Mouse (Mus musculus): ENCODE measurements at regions not wholly inside any gene's neighbourhood (a gene's known extent, or its start where the extent isn't known, plus 50 kb on each side); places are given as distances from the start of the nearest gene placed in this dataset.

DNA sequence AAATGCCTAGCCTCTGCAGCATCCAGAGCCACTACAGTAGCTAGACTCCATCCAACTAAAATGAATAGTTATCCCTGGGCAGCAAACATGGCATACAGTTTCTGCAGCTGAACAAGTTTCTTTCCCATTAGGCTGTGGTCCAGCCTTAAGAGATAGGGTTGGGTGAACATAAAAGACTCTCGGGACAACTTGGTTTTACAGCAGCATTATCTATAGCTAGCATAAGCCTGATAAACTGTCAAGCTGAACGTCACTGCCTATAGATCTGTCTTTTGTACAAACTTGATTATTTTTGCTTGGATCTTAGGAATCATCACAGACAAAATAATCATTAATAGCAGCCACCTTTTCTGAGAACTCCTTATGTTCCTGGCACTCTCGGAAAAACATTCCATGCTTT lies 169.8 kb upstream of the Acvr2a start:
- H3K4me3 ChIP-seq (ENCODE audit: low read depth, low read length): no peak overlapping the region
- H3K4me2 ChIP-seq (replicated peaks; ENCODE audit: low read depth): no peak overlapping the region
- no peak overlapping the region for H3K27ac ChIP-seq (ENCODE audit: low read depth, low read length)
- H3K9me3 ChIP-seq (ENCODE audit: control insufficient read depth): no peaks in the 10 kb centered on the region
- no peaks in the 10 kb centered on the region for H3K27me3 ChIP-seq (replicated peaks; ENCODE audit: control insufficient read depth, insufficient read depth, low read length)
- H3K36me3 ChIP-seq (ENCODE audit: control insufficient read depth, insufficient read depth): no peaks in the 10 kb centered on the region
- ATAC-seq: no peak
- no peaks in the 10 kb centered on the region for H3K4me1 ChIP-seq (replicated peaks; ENCODE audit: control insufficient read depth, insufficient read depth, low read length)
- no peak overlapping the region for H3K9ac ChIP-seq (ENCODE audit: low read depth, low read length)
- 58% methylated on average over 3 of the region's 3 CpGs for WGBS
- no peak for TF ChIP-seq CTCF (IDR thresholded peaks at IDR 0.05; ENCODE audit: low read depth)

DNA sequence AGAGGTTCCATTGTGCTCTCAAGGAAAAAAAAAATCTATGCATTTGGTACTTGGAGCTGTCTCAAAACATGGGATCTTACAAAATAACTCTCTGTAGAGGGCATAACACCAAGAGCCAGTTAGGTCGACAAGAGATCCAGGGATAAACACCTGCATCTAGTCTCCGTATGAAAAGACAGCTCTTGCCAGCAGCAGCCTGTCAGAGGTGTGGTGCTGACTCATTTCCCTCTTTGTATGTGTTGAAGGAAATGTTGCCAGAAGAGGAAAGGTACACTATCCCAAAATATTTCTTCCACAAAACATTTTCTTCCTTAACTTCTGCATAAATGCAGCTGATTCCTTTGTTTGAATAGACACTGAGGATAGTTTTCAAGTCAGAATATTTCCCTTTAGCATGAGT lies 163.6 kb upstream of the Acvr2a start:
- no peak for TF ChIP-seq CTCF (IDR thresholded peaks at IDR 0.05; ENCODE audit: low read depth)
- H3K4me1 ChIP-seq (replicated peaks; ENCODE audit: control insufficient read depth, insufficient read depth, low read length): no peaks in the 10 kb centered on the region
- no peaks in the 10 kb centered on the region for H3K9me3 ChIP-seq (ENCODE audit: control insufficient read depth)
- no peak overlapping the region for H3K4me2 ChIP-seq (replicated peaks; ENCODE audit: low read depth)
- H3K9ac ChIP-seq (ENCODE audit: low read depth, low read length): no peak overlapping the region
- 41% methylated on average over 2 of the region's 2 CpGs for WGBS
- no peak overlapping the region for H3K27ac ChIP-seq (ENCODE audit: low read depth, low read length)
- H3K4me3 ChIP-seq (ENCODE audit: low read depth, low read length): no peak overlapping the region
- H3K36me3 ChIP-seq (ENCODE audit: control insufficient read depth, insufficient read depth): no peaks in the 10 kb centered on the region
- no peaks in the 10 kb centered on the region for H3K27me3 ChIP-seq (replicated peaks; ENCODE audit: control insufficient read depth, insufficient read depth, low read length)
- no peak for ATAC-seq

GRCm38 (mm10) chr2:48661222-48661621 lies 152.7 kb upstream of the Acvr2a start:
- whole genome bisulfite sequencing: 90% methylated on average over 1 of the region's 1 CpGs
- Histone ChIP-seq H3K9ac (ENCODE audit: low read depth, low read length) (no peak overlapping the region), H3K9me3 (ENCODE audit: control insufficient read depth) (no peaks in the 10 kb centered on the region), H3K27ac (ENCODE audit: low read depth, low read length) (no peak overlapping the region), H3K4me3 (ENCODE audit: low read depth, low read length) (no peak overlapping the region), H3K4me2 (replicated peaks; ENCODE audit: low read depth) (no peak overlapping the region), H3K27me3 (replicated peaks; ENCODE audit: control insufficient read depth, insufficient read depth, low read length) (no peaks in the 10 kb centered on the region), H3K4me1 (replicated peaks; ENCODE audit: control insufficient read depth, insufficient read depth, low read length) (no peaks in the 10 kb centered on the region), H3K36me3 (ENCODE audit: control insufficient read depth, insufficient read depth) (no peaks in the 10 kb centered on the region)
- no peak for TF ChIP-seq CTCF (IDR thresholded peaks at IDR 0.05; ENCODE audit: low read depth)
- ATAC-seq: no peak

GRCm38 (mm10) chr2:48665103-48665502 lies 148.8 kb upstream of the Acvr2a start:
- 43% methylated on average over 2 of the region's 2 CpGs for WGBS
- no peak overlapping the region for H3K27ac ChIP-seq (ENCODE audit: low read depth, low read length)
- no peaks in the 10 kb centered on the region for H3K9me3 ChIP-seq (ENCODE audit: control insufficient read depth)
- H3K27me3 ChIP-seq (replicated peaks; ENCODE audit: control insufficient read depth, insufficient read depth, low read length): no peaks in the 10 kb centered on the region
- H3K4me1 ChIP-seq (replicated peaks; ENCODE audit: control insufficient read depth, insufficient read depth, low read length): no peaks in the 10 kb centered on the region
- ATAC-seq: no peak
- H3K36me3 ChIP-seq (ENCODE audit: control insufficient read depth, insufficient read depth): no peaks in the 10 kb centered on the region
- TF ChIP-seq CTCF (IDR thresholded peaks at IDR 0.05; ENCODE audit: low read depth): no peak
- no peak overlapping the region for H3K4me2 ChIP-seq (replicated peaks; ENCODE audit: low read depth)
- no peak overlapping the region for H3K4me3 ChIP-seq (ENCODE audit: low read depth, low read length)
- H3K9ac ChIP-seq (ENCODE audit: low read depth, low read length): no peak overlapping the region

DNA sequence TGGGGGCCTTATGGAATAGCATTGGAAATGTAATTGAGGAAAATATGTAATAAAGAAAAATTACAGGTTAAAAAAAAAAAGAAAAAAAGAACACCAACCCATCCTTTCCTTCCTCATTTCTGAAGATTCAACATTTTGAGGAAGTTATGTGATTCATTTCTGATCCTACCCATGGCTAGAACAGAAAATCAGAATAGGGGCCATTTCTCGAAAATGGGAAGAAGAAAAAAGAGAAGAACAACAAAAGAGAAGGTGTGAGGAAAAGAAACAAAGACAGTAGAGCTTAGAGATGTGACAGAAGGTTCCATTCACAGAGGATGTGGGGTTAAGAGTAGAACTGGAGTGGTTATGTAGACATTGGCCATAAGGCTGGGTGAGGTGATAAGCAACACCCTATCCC lies 124.8 kb upstream of the Acvr2a start:
- Histone ChIP-seq H3K36me3 (ENCODE audit: control insufficient read depth, insufficient read depth) (no peaks in the 10 kb centered on the region), H3K9me3 (ENCODE audit: control insufficient read depth) (no peaks in the 10 kb centered on the region), H3K4me1 (replicated peaks; ENCODE audit: control insufficient read depth, insufficient read depth, low read length) (no peaks in the 10 kb centered on the region), H3K4me2 (replicated peaks; ENCODE audit: low read depth) (no peak overlapping the region), H3K9ac (ENCODE audit: low read depth, low read length) (no peak overlapping the region), H3K27me3 (replicated peaks; ENCODE audit: control insufficient read depth, insufficient read depth, low read length) (no peaks in the 10 kb centered on the region), H3K4me3 (ENCODE audit: low read depth, low read length) (no peak overlapping the region), H3K27ac (ENCODE audit: low read depth, low read length) (no peak overlapping the region)
- WGBS: 82% methylated on average over 1 of the region's 1 CpGs
- no peak for ATAC-seq
- TF ChIP-seq CTCF (IDR thresholded peaks at IDR 0.05; ENCODE audit: low read depth): no peak

- Histone ChIP-seq H3K27ac (ENCODE audit: low read depth, low read length) (no peak overlapping the region), H3K4me3 (ENCODE audit: low read depth, low read length) (no peak overlapping the region), H3K4me1 (replicated peaks; ENCODE audit: control insufficient read depth, insufficient read depth, low read length) (no peaks in the 10 kb centered on the region), H3K9ac (ENCODE audit: low read depth, low read length) (no peak overlapping the region), H3K4me2 (replicated peaks; ENCODE audit: low read depth) (no peak overlapping the region), H3K36me3 (ENCODE audit: control insufficient read depth, insufficient read depth) (no peaks in the 10 kb centered on the region), H3K27me3 (replicated peaks; ENCODE audit: control insufficient read depth, insufficient read depth, low read length) (no peaks in the 10 kb centered on the region), H3K9me3 (ENCODE audit: control insufficient read depth) (no peaks in the 10 kb centered on the region)
- 85% methylated on average over 3 of the region's 3 CpGs for WGBS
- no peak for TF ChIP-seq CTCF (IDR thresholded peaks at IDR 0.05; ENCODE audit: low read depth)
- ATAC-seq: no peak
These were observed 119.4 kb upstream of the Acvr2a start for GRCm38 (mm10) chr2:48694509-48694908.

GRCm38 (mm10) chr2:48700886-48701285 lies 113.0 kb upstream of the Acvr2a start:
- ATAC-seq: no peak
- H3K4me3 ChIP-seq (ENCODE audit: low read depth, low read length): no peak overlapping the region
- no peak overlapping the region for H3K9ac ChIP-seq (ENCODE audit: low read depth, low read length)
- H3K27ac ChIP-seq (ENCODE audit: low read depth, low read length): no peak overlapping the region
- H3K4me1 ChIP-seq (replicated peaks; ENCODE audit: control insufficient read depth, insufficient read depth, low read length): no peaks in the 10 kb centered on the region
- H3K4me2 ChIP-seq (replicated peaks; ENCODE audit: low read depth): no peak overlapping the region
- H3K9me3 ChIP-seq (ENCODE audit: control insufficient read depth): no peaks in the 10 kb centered on the region
- no peaks in the 10 kb centered on the region for H3K36me3 ChIP-seq (ENCODE audit: control insufficient read depth, insufficient read depth)
- H3K27me3 ChIP-seq (replicated peaks; ENCODE audit: control insufficient read depth, insufficient read depth, low read length): no peaks in the 10 kb centered on the region
- TF ChIP-seq CTCF (IDR thresholded peaks at IDR 0.05; ENCODE audit: low read depth): no peak
- WGBS: 47% methylated on average over 2 of the region's 2 CpGs
